Mouse (Mus musculus) brown adipose tissue, adult 24 weeks (tissue): ENCODE data around the gene Cpt1b. TPM values are rescaled to one million over a fixed set of nuclear protein-coding genes. Genes with fewer than 3 reads are reported as not detected.
A peak's percentile ranks its signal among the peaks of the same experiment; 100 is the strongest.

Experiments
- H3K27ac ChIP-seq: fragments of 200-500 bp; replicated peaks from 2 replicates; pipeline ENCODE4 v1.5.1; 2012; ENCODE audit warnings: low read depth, mild to moderate bottlenecking, low read length
- H3K4me1 ChIP-seq: fragments of 200-500 bp; 2 replicates; pipeline ENCODE4 v1.6.1; 2012; ENCODE audit warnings: low read length, mixed read lengths; ENCODE audit not compliant: control insufficient read depth, insufficient read depth, insufficient read length
- H3K4me3 ChIP-seq: fragments of 200-500 bp; 2 replicates; pipeline ENCODE4 v1.5.1; 2012; ENCODE audit warnings: low read depth, mild to moderate bottlenecking, low read length, moderate library complexity; ENCODE audit not compliant: insufficient read depth
- polyA plus RNA-seq: library from polyadenylated mRNA; stranded (reverse); fragments of >200 nt; gene quantifications from 2 replicates; pipeline ENCODE4 v1.2.4, GENCODE M21; 2012; ENCODE audit not compliant: missing spikeins, insufficient read depth, insufficient read length

The Cpt1b gene
- polyA plus RNA-seq, 1 experiment, result 455 TPM

GRCm38 (mm10) chr15:89428136-89428790 is 2.6 kb upstream of the Cpt1b start:
- peak overlapping the region; percentile 91 for H3K4me3 ChIP-seq

GRCm38 (mm10) chr15:89426716-89427115 is 1.1 kb upstream of the Cpt1b start:
- Histone ChIP-seq H3K4me1 (no peaks in the 10 kb centered on the region; the same call in 1 of the 2 replicates), H3K27ac (peak overlapping the region; percentile 98), H3K4me3 (peak overlapping the region; percentile 23; the same call in 1 of the 2 replicates)

More at GRCm38 (mm10) chr15:89428136-89428790, 2.6 kb upstream of the Cpt1b start:
- peaks cover 5% of the 10 kb centered on the region; the same call in 1 of the 2 replicates for H3K4me1 ChIP-seq
- H3K27ac ChIP-seq, result peak overlapping the region; percentile 98

GRCm38 (mm10) chr15:89424621-89425020 is 1.0 kb downstream of the Cpt1b start:
- H3K4me1 ChIP-seq, result peaks cover 5% of the 10 kb centered on the region
- H3K27ac ChIP-seq, result peak overlapping the region; percentile 97
- H3K4me3 ChIP-seq, result peak overlapping the region; percentile 75

GRCm38 (mm10) chr15:89421938-89422337 is 3.7 kb downstream of the Cpt1b start:
- peak overlapping the region; percentile 54 for H3K27ac ChIP-seq
- H3K4me1 ChIP-seq, result peaks cover 5% of the 10 kb centered on the region; the same call in 1 of the 2 replicates
- peak overlapping the region; percentile 19 for H3K4me3 ChIP-seq

- 0 out of 2 replicates have a peak overlapping the region, but pooled peaks have one; percentile 1 for H3K27ac ChIP-seq
- H3K4me3 ChIP-seq, result no peak overlapping the region
- 0 out of 2 replicates have a peak, but pooled peaks cover 2% of the 10 kb centered on the region for H3K4me1 ChIP-seq
These were observed 10.4 kb downstream of the Cpt1b start for GRCm38 (mm10) chr15:89415282-89415681.

GRCm38 (mm10) chr15:89410118-89410517 is 15.5 kb downstream of the Cpt1b start, which contains the start of gene Syce3:
TSS of gene Syce3 (minus strand) at chr15:89410503.
- H3K4me1 ChIP-seq, result no peaks in the 10 kb centered on the region
- no peak within 1 kb of the TSS for H3K4me3 ChIP-seq
- no peak within 1 kb of the TSS for H3K27ac ChIP-seq

- Histone ChIP-seq H3K27ac (no peak overlapping the region), H3K4me3 (no peak overlapping the region)
These were observed 19.0 kb downstream of the Cpt1b start for GRCm38 (mm10) chr15:89406691-89407090.

GRCm38 (mm10) chr15:89404831-89405623 is 20.6 kb downstream of the Cpt1b start:
- Histone ChIP-seq H3K4me1 (no peaks in the 10 kb centered on the region), H3K4me3 (no peak overlapping the region), H3K27ac (no peak overlapping the region)

More at GRCm38 (mm10) chr15:89406691-89407090, 19.0 kb downstream of the Cpt1b start:
- H3K4me1 ChIP-seq, result no peaks in the 10 kb centered on the region

- H3K4me1 ChIP-seq, result no peaks in the 10 kb centered on the region
- no peak overlapping the region for H3K4me3 ChIP-seq
- H3K27ac ChIP-seq, result no peak overlapping the region
These were observed 23.2 kb downstream of the Cpt1b start for GRCm38 (mm10) chr15:89402471-89402870.

- H3K4me1 ChIP-seq, result no peaks in the 10 kb centered on the region
- no peak overlapping the region for H3K4me3 ChIP-seq
- H3K27ac ChIP-seq, result no peak overlapping the region
These were observed 25.9 kb downstream of the Cpt1b start for GRCm38 (mm10) chr15:89399716-89400115.

GRCm38 (mm10) chr15:89398146-89398545 is 27.5 kb downstream of the Cpt1b start:
- H3K4me3 ChIP-seq, result no peak overlapping the region
- no peak overlapping the region for H3K27ac ChIP-seq
- H3K4me1 ChIP-seq, result no peaks in the 10 kb centered on the region

GRCm38 (mm10) chr15:89396883-89397282 is 28.8 kb downstream of the Cpt1b start:
- no peak overlapping the region for H3K4me3 ChIP-seq
- no peak overlapping the region for H3K27ac ChIP-seq
- no peaks in the 10 kb centered on the region for H3K4me1 ChIP-seq

GRCm38 (mm10) chr15:89390081-89390480 is 35.6 kb downstream of the Cpt1b start:
- Histone ChIP-seq H3K4me1 (no peaks in the 10 kb centered on the region), H3K4me3 (no peak overlapping the region), H3K27ac (no peak overlapping the region)

GRCm38 (mm10) chr15:89387127-89387526 is 38.5 kb downstream of the Cpt1b start:
- no peak overlapping the region for H3K27ac ChIP-seq
- H3K4me1 ChIP-seq, result no peaks in the 10 kb centered on the region
- H3K4me3 ChIP-seq, result no peak overlapping the region

- no peak within 1 kb of the TSS for H3K27ac ChIP-seq
- H3K4me3 ChIP-seq, result no peak within 1 kb of the TSS
- no peaks in the 10 kb centered on the region for H3K4me1 ChIP-seq
These were observed 41.0 kb downstream of the Cpt1b start, which contains the start of gene Klhdc7b for GRCm38 (mm10) chr15:89384617-89385016. TSS of gene Klhdc7b (plus strand) at chr15:89384917.
